Mouse (Mus musculus) neural tube, embryonic 11.5 days (tissue): ENCODE measurements at regions not wholly inside any gene's neighbourhood (a gene's known extent, or its start where the extent isn't known, plus 50 kb on each side); places are given as distances from the start of the nearest gene placed in this dataset.

ENCODE experiments used
- ATAC-seq: fragments of 200-750 bp; cut with Nextera tagmentation; 2 replicates; pipeline ENCODE4 v1.8.0; 2017; ENCODE audit warnings: moderate number of reproducible peaks, mild to moderate bottlenecking, moderate TSS enrichment, moderate library complexity; ENCODE audit not compliant: insufficient read depth, low FRiP score, low TSS enrichment
- DNase-seq: peaks from one replicate; pipeline ENCODE4 v3.0.0-alpha.2; 2015; ENCODE audit warnings: low spot score
- H3K27ac ChIP-seq: fragments of 300-500 bp; sonication (generic); 2 replicates; pipeline ENCODE4 v1.5.1; 2014; ENCODE audit warnings: low read depth, mild to moderate bottlenecking, low read length
- H3K27me3 ChIP-seq: fragments of 300-500 bp; sonication (generic); 2 replicates; pipeline ENCODE4 v1.6.1; 2014; ENCODE audit warnings: mild to moderate bottlenecking, low read length, mixed read lengths; ENCODE audit not compliant: control insufficient read depth, insufficient read depth
- H3K36me3 ChIP-seq: fragments of 300-500 bp; sonication (generic); 2 replicates; pipeline ENCODE4 v1.6.1; 2014; ENCODE audit warnings: mild to moderate bottlenecking, low read length, moderate library complexity, mixed read lengths; ENCODE audit not compliant: control insufficient read depth, insufficient read depth
- H3K4me1 ChIP-seq: fragments of 300-500 bp; sonication (generic); 2 replicates; pipeline ENCODE4 v1.6.1; 2014; ENCODE audit warnings: low read length, mixed read lengths; ENCODE audit not compliant: control insufficient read depth, insufficient read depth
- H3K4me2 ChIP-seq: fragments of 300-500 bp; sonication (generic); 2 replicates; pipeline ENCODE4 v1.6.1; 2014; ENCODE audit warnings: low read depth, mild to moderate bottlenecking, moderate library complexity
- H3K4me3 ChIP-seq: fragments of 300-500 bp; sonication (generic); 2 replicates; pipeline ENCODE4 v1.5.1; 2014; ENCODE audit warnings: low read depth, low read length
- H3K9ac ChIP-seq: fragments of 300-500 bp; sonication (generic); 2 replicates; pipeline ENCODE4 v1.6.1; 2014; ENCODE audit warnings: mild to moderate bottlenecking, low read length
- H3K9me3 ChIP-seq: fragments of 300-500 bp; sonication (generic); 2 replicates; pipeline ENCODE4 v1.6.1; 2016; ENCODE audit warnings: low read length; ENCODE audit not compliant: control insufficient read depth
- WGBS: fragments of 180-500 bp; shearing (Covaris S2); extraction: QIAGEN DNeasy Blood & Tissue Kit; methylation state at CpG from one replicate; pipeline ENCODE4 v1.1.7; 2014; 5-methylcytosine and 5-hydroxymethylcytosine counted together

- WGBS = 67% methylated on average over 1 of the region's 1 CpGs
- no peak overlapping the region for H3K9ac ChIP-seq
- no peak for ATAC-seq
- no peak overlapping the region for H3K4me3 ChIP-seq
- no peak overlapping the region for H3K4me2 ChIP-seq
- H3K9me3 ChIP-seq = no peaks in the 10 kb centered on the region
- no peak overlapping the region for H3K27ac ChIP-seq
- H3K27me3 ChIP-seq = no peaks in the 10 kb centered on the region
- DNase-seq = no peak
- no peaks in the 10 kb centered on the region for H3K36me3 ChIP-seq
- no peaks in the 10 kb centered on the region for H3K4me1 ChIP-seq
Observed at GRCm38 (mm10) chr3:71959441-71959840, 1008.2 kb downstream of the Sis start.

- H3K4me3 ChIP-seq = no peak overlapping the region
- no peaks in the 10 kb centered on the region for H3K27me3 ChIP-seq
- H3K27ac ChIP-seq = no peak overlapping the region
- WGBS = 72% methylated on average over 3 of the region's 3 CpGs
- no peaks in the 10 kb centered on the region for H3K9me3 ChIP-seq
- H3K4me1 ChIP-seq = no peaks in the 10 kb centered on the region
- H3K36me3 ChIP-seq = no peaks in the 10 kb centered on the region
- no peak overlapping the region for H3K9ac ChIP-seq
- DNase-seq (no peak), ATAC-seq (no peak)
- no peak overlapping the region for H3K4me2 ChIP-seq
Observed at GRCm38 (mm10) chr3:71919865-71920264, 1047.8 kb downstream of the Sis start.

GRCm38 (mm10) chr3:71913783-71914182 is 1053.9 kb downstream of the Sis start:
- Histone ChIP-seq H3K4me2 (no peak overlapping the region), H3K9me3 (no peaks in the 10 kb centered on the region), H3K27me3 (no peaks in the 10 kb centered on the region), H3K27ac (no peak overlapping the region), H3K4me3 (no peak overlapping the region), H3K36me3 (no peaks in the 10 kb centered on the region), H3K9ac (no peak overlapping the region), H3K4me1 (no peaks in the 10 kb centered on the region)
- DNase-seq (no peak), ATAC-seq (no peak)
- 91% methylated on average over 2 of the region's 2 CpGs for WGBS

GRCm38 (mm10) chr3:71909242-71909641 is 1058.4 kb downstream of the Sis start:
- DNase-seq = peak; percentile 25
- H3K4me1 ChIP-seq = no peaks in the 10 kb centered on the region
- no peak overlapping the region for H3K4me2 ChIP-seq

GRCm38 (mm10) chr3:71864670-71865069 is 1103.0 kb downstream of the Sis start:
- Histone ChIP-seq H3K36me3 (no peaks in the 10 kb centered on the region), H3K27me3 (no peaks in the 10 kb centered on the region), H3K9ac (no peak overlapping the region), H3K27ac (no peak overlapping the region), H3K4me2 (no peak overlapping the region), H3K9me3 (no peaks in the 10 kb centered on the region), H3K4me3 (no peak overlapping the region), H3K4me1 (no peaks in the 10 kb centered on the region)
- DNase-seq (no peak), ATAC-seq (no peak)
- WGBS = 70% methylated on average over 2 of the region's 2 CpGs

More at GRCm38 (mm10) chr3:71909242-71909641, 1058.4 kb downstream of the Sis start:
- no peak overlapping the region for H3K4me3 ChIP-seq
- 23% methylated on average over 4 of the region's 4 CpGs for WGBS
- H3K9ac ChIP-seq = no peak overlapping the region
- ATAC-seq = peak; percentile 63
- H3K27me3 ChIP-seq = no peaks in the 10 kb centered on the region
- H3K9me3 ChIP-seq = no peaks in the 10 kb centered on the region
- H3K27ac ChIP-seq = no peak overlapping the region
- no peaks in the 10 kb centered on the region for H3K36me3 ChIP-seq

GRCm38 (mm10) chr3:71836111-71836510 is 1131.6 kb downstream of the Sis start:
- Histone ChIP-seq H3K4me3 (no peak overlapping the region), H3K9me3 (no peaks in the 10 kb centered on the region), H3K4me2 (no peak overlapping the region), H3K27me3 (no peaks in the 10 kb centered on the region), H3K4me1 (no peaks in the 10 kb centered on the region), H3K9ac (no peak overlapping the region), H3K36me3 (no peaks in the 10 kb centered on the region), H3K27ac (no peak overlapping the region)
- no peak for DNase-seq
- no peak for ATAC-seq
- 92% methylated on average over 2 of the region's 2 CpGs for WGBS
